Mouse (Mus musculus): Measurements from ENCODE around the gene Kiz.

Kiz gene

DNA sequence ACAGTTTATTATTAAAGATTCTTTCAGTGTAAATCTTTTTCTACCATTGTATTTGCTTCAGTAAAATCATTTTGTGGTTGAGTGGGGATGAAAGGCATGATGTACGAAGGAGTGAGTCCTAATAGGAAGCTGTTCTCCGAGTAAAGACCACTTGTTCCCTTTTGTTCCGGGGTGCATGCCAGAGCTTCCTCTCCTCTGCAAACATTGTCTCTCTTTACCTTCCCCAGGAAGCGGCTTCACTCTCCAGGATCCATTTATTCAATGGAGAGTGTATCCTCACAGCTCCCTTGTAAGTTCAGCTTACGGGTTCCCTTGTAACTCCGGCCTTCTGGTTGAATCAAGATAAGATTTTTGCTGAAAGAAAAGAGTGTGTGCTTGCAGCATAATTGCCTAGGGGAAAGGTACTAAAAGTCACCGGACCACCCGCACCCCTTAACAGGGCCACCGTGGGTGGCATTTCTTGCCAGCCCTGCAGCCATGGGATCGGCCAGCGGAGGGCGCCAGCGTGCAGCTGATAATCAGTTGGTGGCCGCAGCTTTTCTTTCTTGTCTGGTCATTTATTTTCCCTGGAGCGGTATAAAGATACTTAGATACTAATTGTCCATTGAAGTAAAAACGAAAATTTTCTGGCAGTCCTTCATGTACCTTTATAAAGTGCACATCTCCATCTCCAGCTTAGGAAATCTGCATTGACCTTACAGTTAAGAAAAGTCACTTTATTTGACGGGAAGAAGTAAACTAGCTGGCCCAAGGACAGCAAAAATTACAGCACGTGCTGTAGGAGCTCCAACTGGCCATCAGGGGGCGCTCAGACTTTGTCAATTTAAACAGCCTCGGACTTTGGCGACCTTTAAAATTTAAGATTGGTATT lies 103.5 kb downstream of the Kiz start:
- intact Hi-C loops (cut with DNase I) = loop anchor here (1.0 to 10.0 kb wide), 2 partner anchors 218 to 324 kb away; no protein-coding TSS in a partner anchor

DNA sequence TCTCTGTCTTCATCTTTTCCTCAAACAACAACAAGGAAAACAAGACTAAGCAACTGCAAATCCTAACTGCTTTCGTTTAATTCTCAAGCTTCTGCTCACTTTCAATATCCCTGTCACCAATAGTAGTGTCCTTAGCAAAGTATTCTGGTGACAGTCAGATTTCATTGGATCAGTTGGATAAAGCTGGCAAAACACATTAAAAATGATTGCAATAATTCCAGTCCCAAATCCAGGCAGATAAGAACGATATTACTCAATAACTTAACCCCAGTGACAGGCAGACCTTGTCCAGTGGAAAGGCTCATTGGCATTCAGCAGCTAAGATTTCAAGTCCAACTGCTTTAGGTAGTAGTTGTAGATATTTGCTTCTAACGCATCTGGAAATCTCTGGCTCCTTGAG lies 119.4 kb downstream of the Kiz start:
- intact Hi-C loops (cut with DNase I) = no loop called here

DNA sequence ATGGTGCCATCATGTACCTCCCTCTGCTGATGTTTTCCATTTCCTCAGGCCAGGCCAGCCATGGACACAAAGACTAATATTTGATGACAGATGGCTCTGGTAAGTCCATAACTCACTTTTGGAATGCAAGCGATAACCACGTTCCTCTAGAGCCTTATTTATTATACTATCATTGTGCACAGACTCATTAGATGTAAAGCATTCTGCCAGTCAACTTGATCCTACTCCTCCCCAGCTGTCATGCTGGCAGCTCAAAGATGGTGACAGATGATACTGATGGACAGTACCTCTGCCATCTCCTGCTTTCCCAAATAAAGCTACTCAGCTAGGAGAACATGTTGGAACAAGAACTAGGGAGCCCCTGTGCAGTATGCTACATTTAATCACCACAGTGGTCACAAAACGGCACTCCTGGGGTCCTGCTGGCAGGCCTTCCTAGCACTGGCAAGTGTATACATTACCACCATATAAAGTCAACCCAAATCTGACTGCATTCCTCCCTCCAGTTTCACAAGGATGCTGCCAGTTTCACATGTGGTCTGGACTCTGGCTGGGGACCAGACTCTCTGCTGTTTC lies 119.9 kb downstream of the Kiz start:
- intact Hi-C loops (cut with DNase I) = no loop called here

DNA sequence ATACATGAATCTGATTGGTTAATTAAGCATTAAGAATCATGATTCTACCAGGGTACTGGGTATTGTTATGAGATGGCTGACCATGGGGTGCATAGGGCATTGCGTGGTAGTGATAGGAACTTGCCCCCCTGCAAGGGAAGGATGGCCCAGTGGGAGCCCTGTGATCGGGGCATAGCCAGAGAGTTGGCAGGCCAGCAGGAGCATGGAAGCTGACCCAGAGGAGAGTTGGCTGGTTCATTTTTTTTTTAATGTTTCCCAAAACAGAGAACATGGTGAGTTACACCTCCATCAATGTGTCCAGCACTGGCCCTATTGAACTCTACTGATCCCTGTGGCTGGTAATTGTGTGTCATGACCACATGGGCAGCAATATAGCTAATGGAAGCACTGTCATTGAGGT lies 127.1 kb downstream of the Kiz start:
- intact Hi-C loops (cut with DNase I) = no loop called here

DNA sequence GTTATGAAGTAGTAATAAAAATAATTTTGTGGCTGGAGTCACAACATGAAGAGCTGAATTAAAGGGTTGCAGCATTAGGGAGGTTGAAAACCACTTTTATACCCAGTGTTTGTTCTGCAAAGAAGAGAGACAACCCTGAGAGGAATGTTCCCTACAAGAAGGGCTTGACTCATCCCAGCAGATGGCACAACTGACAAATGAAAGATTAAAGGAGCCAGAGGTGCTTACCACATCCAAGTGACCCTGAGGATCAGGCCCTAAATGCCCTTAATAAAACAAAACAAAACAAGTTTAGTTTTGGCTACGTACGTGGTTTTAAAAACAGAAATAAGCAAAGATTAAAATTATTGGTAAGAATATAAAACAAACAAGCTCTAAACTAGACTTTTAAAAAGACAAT lies 129.2 kb downstream of the Kiz start:
- intact Hi-C loops (cut with DNase I) = no loop called here

DNA sequence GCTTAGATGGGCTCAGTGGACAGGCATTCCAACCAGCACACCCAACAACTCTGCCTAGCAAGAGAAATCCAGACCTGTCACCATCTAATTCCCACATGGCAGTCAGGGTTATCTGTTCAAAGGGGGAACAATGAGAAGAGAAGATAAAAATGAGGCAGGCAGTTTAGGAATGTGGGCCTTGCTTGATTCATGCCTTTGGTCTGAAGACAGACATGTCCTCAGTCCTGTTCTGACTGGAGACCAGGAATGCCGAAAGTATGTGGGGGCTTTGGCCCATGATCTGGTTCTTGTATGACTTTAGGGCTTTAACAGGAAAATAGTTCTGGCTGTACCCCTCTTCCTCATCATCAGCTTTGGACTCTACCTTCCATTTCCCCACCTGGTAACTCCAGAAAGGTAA lies 130.1 kb downstream of the Kiz start:
- intact Hi-C loops (cut with DNase I) = no loop called here

DNA sequence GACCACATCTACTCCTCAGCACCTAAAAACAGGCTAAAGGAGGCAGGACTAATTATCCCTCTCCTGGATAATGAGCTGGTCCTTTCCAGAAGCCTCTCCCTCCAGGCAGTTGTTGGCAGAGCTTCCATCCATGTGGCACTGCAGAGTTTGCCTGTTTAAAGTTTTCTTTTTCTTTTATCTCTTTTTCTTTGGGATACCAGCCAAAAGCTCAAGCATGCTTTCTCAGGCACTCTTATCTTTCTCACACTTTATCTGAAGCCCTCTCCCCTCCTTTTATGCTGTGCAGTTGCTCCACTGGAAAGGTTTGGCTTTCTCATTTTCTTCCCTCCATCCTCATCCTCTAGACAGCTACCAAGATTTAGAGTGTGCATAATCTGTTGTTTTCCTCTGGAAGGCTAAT lies 130.8 kb downstream of the Kiz start:
- intact Hi-C loops (cut with DNase I) = no loop called here

DNA sequence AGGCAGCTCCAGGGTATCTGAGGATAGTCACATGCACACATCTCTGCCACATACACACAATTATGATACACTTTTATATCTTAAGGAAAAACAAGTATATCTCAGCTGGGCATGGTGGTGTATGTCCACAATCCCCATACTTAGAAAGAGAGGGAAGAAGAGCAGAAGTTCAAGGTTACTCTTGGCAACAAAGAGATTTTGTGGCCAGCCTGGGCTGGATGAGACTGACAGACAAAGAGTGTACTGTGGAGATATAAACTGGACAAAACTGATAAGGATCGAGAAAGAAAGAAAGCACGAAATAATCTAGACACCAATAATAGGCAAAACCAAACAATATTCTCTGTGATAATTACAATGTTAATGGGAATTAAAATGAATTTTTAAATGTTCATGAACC lies 151.6 kb downstream of the Kiz start:
- intact Hi-C loops (cut with DNase I) = no loop called here

DNA sequence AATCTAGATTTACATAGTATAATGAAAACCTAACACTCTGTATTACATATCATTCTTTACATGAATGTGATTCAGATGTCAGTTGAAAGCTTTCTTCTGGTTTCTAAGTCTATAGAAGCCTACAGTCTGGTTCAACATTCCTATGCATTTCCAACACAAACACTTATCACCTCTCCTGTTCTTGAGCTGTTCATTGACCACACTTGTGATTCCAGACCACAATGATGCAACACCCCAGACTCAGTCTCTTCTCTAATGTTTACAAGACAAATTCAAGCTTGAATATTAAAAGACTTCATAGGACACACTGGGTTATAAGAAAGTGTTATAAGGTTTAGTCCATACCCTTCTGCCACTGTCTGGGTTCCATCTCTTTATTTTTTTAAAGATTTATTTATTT lies 153.4 kb downstream of the Kiz start:
- intact Hi-C loops (cut with DNase I) = no loop called here

DNA sequence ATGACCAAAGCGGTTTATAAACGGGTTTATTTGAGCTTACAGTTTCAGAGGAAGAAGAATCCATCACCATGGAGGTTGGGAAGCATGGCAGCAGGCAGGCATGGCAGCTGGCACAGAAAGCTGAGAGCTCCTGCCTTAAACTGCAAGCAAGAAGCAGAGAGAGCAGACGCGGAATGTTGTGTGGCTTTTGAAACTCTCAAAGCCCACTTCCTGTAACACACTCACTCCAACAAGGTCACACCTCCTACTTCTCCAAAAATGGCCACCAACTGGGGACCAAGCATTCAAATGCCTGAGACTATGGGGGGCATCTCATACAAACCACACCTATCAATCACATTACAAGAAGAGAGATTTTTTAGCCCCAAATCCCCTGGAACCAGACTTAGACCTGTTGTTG lies 154.5 kb downstream of the Kiz start:
- intact Hi-C loops (cut with DNase I) = loop anchor here (10.0 kb wide), 1 partner anchor 495 kb away; the partner anchor contains the start of gene Ralgapa2

DNA sequence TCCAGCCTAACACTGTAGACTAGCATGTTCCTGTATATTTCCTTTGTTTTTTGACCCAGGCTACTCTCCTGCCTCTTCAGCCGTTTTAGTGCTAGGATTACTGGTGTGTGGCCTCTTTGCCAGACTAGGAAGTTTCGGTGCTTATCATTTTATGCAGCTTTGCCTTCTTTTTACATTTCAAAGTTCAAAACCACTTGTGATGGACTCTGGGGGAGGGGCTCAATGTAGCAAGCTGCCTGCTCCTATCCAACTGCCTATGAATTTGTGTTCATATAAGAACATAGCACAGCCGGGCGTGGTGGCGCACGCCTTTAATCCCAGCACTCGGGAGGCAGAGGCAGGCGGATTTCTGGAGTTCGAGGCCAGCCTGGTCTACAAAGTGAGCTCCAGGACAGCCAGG lies 155.3 kb downstream of the Kiz start:
- intact Hi-C loops (cut with DNase I) = loop anchor here (10.0 kb wide), 1 partner anchor 496 kb away; the partner anchor contains the start of gene Ralgapa2

DNA sequence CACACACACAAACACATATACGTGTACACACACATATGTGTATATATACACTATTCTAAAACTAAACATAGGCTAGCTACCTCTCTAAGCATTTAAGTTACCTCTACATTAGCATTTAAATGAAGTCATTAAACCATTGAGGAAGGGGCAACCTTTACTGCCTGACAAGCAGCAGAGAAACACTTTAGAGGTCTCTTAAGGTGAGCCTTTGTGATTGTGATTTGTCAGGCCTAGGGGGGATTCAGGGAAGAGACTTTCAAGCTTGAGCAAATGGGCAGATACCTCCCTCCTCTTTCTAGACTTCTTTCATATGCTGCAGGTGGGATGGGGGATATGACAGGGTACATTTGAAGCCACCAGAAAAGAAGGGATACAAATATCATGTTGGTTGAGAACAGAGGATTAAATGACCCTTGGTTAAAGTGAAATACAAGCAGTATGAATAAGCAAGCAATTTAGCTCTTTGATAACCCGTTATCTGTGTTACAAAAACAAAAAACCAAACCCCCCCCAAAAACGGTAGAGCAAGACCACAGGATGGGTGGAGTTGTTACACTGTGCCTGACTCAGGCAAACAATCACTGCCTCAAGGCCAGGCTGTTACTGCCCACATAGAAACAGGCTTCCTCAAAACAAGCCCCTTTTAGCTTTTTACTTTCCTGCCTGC lies 155.9 kb downstream of the Kiz start:
- intact Hi-C loops (cut with DNase I) = loop anchor here (10.0 kb wide), 1 partner anchor 497 kb away; the partner anchor contains the start of gene Ralgapa2

DNA sequence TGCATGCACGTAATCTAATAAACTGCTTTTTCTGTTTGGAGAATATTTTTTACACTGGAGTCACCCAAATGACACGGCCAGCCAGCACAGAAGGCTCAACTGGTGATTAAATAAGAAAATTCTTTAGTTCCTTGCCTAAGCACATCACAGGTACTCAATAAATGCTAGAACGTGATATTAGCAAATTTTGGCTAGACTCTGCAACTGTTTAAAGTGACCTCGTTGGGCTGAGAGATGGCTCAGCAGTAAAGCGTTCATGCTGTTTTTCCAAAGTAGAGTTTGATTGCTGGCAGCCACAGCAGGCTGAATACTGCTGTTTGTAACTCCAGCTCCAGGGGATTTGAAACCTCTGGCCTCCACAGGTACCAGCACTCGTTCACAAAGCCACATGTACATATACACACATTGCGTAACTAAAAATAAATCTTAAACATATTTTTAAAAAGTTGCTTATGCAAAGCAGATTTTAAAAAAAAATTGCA lies 156.5 kb downstream of the Kiz start:
- intact Hi-C loops (cut with DNase I) = loop anchor here (10.0 kb wide), 1 partner anchor 497 kb away; the partner anchor contains the start of gene Ralgapa2

DNA sequence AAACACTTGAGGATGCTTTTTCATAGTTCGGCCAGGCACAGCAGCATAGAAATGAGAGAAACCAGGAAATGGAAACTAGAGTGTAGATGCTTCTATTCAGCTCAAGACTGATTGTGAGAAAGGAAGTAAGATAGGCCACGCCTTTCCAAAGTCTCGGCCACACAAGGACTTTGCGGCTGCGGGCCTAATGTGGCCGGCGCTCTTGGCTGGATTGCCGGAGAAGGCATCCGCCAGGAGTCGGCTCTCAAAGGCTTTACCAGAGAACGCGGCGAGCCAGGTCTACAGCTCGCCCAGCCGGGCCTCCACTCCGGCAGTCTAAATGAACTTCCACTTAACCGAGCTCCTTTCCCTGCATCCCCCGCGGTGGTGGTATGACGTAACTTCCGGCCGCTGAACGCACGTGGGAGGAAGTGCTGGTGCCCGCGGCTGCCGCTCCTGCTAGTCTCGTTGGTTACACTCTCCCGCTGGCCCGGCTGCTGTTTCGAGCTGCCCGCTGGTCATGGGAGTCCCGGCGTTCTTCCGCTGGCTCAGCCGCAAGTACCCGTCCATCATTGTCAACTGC lies 157.0 kb downstream of the Kiz start, which contains the start of gene Xrn2:
Gene Xrn2, plus strand, starts transcription at position 374 of the 562 bp plus-strand sequence.
- intact Hi-C loops (cut with DNase I) = loop anchor here (10.0 kb wide), 1 partner anchor 498 kb away; the partner anchor contains the start of gene Ralgapa2

DNA sequence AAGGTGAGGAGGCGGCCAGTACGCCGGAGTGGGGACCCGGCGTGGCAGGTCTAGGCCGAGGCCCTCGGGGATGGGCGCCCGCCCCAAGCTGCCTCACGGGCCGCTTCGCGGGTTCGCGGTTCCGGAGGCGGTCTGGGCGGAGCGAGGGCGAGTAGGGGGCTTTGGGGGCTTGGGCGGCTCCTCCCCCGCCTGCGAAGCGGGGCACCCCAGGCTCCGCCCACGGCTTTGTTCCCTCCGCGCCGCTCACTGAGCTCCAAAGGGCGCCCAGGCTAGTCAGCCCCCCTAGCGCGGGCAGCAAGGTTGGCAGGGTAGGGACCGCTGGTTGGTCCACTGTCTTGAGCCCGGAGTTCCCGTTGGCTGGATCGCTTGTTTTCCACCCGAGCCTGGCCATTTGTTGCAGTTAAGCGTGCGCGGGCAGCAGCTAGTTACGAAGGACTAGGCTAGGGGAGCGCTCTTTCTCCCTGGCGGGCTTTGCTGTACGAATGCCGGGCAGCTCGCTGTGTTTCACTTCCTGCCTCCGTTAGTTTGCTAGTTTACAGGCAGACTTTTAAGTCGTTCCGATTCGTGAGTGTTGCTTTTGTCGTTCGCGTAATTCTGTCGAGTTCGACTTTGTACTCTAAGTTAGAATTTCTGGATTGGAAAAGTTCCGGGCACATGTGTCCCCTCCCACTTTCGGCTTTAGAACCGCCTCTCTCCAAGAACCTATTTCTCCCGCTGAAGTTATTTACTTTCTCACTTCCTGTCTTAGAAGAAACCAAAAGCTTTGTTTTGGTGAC lies 157.7 kb downstream of the Kiz start:
- intact Hi-C loops (cut with DNase I) = loop anchor here (10.0 kb wide), 1 partner anchor 499 kb away; the partner anchor contains the start of gene Ralgapa2

DNA sequence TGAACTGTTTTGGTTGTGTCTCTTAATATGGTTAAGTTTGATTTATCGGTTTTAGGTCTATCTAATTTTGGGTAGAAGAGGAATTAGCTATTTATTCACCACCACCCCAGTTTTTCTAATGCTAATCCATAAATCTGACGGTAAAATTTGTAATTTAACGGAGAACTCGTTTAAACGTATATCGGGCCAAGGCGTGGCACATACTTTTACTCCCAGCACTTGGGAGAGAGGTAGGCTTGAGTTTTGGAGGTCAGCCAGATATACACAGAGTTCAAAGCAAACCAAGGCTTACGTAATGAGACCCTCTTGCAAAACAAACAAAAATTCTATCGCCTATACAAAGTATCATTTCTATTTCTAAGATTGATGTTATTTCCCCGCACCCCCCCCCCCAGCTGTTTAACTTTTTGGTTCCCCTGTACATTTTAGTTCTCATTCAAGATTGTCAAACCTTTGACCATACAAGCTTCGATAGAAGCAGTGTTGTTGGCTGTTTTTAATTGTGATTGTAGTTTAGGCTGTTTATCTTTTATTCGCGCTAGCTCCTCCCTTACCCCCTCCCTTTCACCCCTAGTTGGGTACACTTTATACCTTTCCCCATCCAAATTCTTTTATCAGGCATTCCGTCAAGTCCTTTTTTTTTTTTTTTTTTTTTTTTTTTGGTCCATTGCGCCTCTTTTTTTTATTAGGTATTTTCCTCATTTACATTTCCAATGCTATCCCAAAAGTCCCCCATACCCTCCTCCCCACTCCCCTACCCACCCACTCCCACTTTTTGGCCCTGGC lies 158.6 kb downstream of the Kiz start:
- intact Hi-C loops (cut with DNase I) = loop anchor here (10.0 kb wide), 1 partner anchor 499 kb away; the partner anchor contains the start of gene Ralgapa2
